Mouse (Mus musculus) neutrophil, adult 59 days (primary cell): Measurements from ENCODE around the gene Gm27027. TPM values are rescaled to one million over a fixed set of nuclear protein-coding genes. Genes with fewer than 3 reads are reported as not detected.

Experiments
- total RNA-seq, 2 experiments: library from RNA; stranded (reverse); gene quantifications; 1 replicate in 1 of 2; 2 replicates in 1 of 2; pipeline ENCODE4 v1.2.4; 2023

Gene Gm27027
- total RNA-seq: not detected

GRCm38 (mm10) chr2:93996254-93996653 is at the start of gene Gm27027:
Gm27027 (minus strand) TSS chr2:93996354.

GRCm38 (mm10) chr2:94010335-94011291 is 14.5 kb upstream of the Gm27027 start, which contains the start of gene Alkbh3:
Alkbh3 (minus strand) TSS chr2:94010807.

DNA sequence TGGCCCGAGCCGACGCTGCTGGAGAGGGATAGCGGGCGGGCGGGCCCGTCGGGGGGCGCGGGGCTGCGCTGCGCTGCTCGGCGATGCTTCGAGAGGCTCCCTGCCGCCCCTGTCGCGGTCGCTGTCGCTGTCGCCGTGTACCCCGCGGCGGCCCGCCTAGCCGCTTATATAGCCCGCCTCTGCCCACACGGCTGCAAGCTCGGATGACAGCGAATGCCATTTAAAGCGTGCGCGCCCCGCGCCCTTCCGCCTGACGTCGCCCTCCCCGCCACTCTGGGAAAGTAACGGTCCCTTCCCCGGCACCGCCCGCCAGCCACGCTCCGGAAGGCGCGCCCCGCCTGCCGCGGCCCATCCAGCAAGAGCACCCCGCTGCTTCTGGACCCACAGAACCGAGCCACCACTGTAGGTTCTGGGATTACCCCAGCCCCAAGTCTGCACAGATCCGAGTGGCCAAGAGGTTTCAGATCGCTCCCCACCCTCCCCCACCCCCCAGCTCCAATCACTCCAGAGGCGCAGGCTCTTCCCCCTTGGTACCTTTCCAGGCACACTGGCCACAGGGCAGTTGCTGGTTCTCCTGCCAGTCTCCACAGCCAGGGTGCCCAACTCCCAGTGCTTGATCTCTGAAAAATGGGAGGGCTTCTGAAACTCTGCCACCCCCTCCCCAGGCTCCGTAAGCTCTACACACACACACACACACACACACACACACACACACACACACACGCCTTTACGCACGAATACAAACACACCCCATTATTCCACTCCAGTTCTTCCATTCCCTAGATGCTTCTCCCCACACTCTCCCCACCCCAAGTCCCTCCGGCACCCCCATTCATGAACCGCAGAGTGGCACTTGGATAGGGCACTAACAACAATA is 39.0 kb downstream of the Gm27027 start, which contains the start of gene Gm13889:
Gene Gm13889 (minus strand): TSS at position 294 of the 877 bp plus-strand sequence.

Other genes starting within 250 kb of the Gm27027 start
- 10 to 100 TPM; 23.2 to 28.0 TPM for gene Ext2, start 173.8 kb downstream of the Gm27027 start, total RNA-seq
- gene Accs, start 146.4 kb downstream of the Gm27027 start, total RNA-seq: 10 to 100 TPM in 1 of 2 experiments, 1 to 10 TPM in 1; 9.7 to 10.7 TPM
- not detected for gene Accsl, start 127.2 kb downstream of the Gm27027 start, total RNA-seq
- gene Gm13889, start 39.2 kb downstream of the Gm27027 start, total RNA-seq: under 1 TPM in 1 of 2 experiments, not detected in 1; 0.58 TPM
- 10 to 100 TPM; 23.3 to 32.0 TPM for gene Alkbh3, start 14.5 kb upstream of the Gm27027 start, total RNA-seq
- 10 to 100 TPM; 19.7 to 26.2 TPM for gene Hsd17b12, start 161.6 kb upstream of the Gm27027 start, total RNA-seq